Mouse (Mus musculus) forebrain, postnatal 0 days (tissue): ENCODE results near the gene Edem1. TPM values are rescaled to one million over a fixed set of nuclear protein-coding genes. Genes with fewer than 3 reads are reported as not detected.

ENCODE experiments used
- ATAC-seq: fragments of 200-750 bp; cut with Nextera tagmentation; 2 replicates; pipeline ENCODE4 v1.8.0; 2017; ENCODE audit warnings: mild to moderate bottlenecking, moderate library complexity
- DNase-seq: peaks from one replicate; pipeline ENCODE4 v3.0.0-alpha.2; 2015
- H3K27ac ChIP-seq: fragments of 300-500 bp; sonication (generic); 2 replicates; pipeline ENCODE4 v1.5.1; 2014; ENCODE audit warnings: low read depth, mild to moderate bottlenecking, antibody characterized with exemption, low read length, moderate library complexity, mixed read lengths
- H3K27me3 ChIP-seq: fragments of 300-500 bp; sonication (generic); 2 replicates; pipeline ENCODE4 v1.6.1; 2014; ENCODE audit warnings: mild to moderate bottlenecking, low read length, mixed read lengths; ENCODE audit not compliant: insufficient read depth
- H3K36me3 ChIP-seq: fragments of 300-500 bp; sonication (generic); 2 replicates; pipeline ENCODE4 v1.6.1; 2014; ENCODE audit warnings: mild to moderate bottlenecking, moderate library complexity; ENCODE audit not compliant: insufficient read depth
- H3K4me1 ChIP-seq: fragments of 300-500 bp; sonication (generic); 2 replicates; pipeline ENCODE4 v1.6.1; 2014; ENCODE audit warnings: antibody characterized with exemption; ENCODE audit not compliant: insufficient read depth
- H3K4me2 ChIP-seq: fragments of 300-500 bp; sonication (generic); 2 replicates; pipeline ENCODE4 v1.6.1; 2014; ENCODE audit warnings: low read depth, mild to moderate bottlenecking, moderate library complexity
- H3K4me3 ChIP-seq: fragments of 300-500 bp; sonication (generic); 2 replicates; pipeline ENCODE4 v1.5.1; 2014; ENCODE audit warnings: low read depth, low read length, mixed read lengths
- H3K9ac ChIP-seq: fragments of 300-500 bp; sonication (generic); 2 replicates; pipeline ENCODE4 v1.6.1; 2014; ENCODE audit warnings: mild to moderate bottlenecking
- H3K9me3 ChIP-seq: fragments of 300-500 bp; sonication (generic); 2 replicates; pipeline ENCODE4 v1.6.1; 2016; ENCODE audit warnings: low read length
- CTCF ChIP-seq: sonication (generic); IDR thresholded peaks from 2 replicates; pipeline ENCODE4 v1.5.1; 2016; ENCODE audit warnings: antibody characterized with exemption, control low read depth, low read depth
- WGBS: fragments of 180-500 bp; shearing (Covaris S2); extraction: QIAGEN DNeasy Blood & Tissue Kit; methylation state at CpG from one replicate; pipeline ENCODE4 v1.1.7; 2014; 5-methylcytosine and 5-hydroxymethylcytosine counted together
- polyA plus RNA-seq: library from polyadenylated mRNA; unstranded; fragments of >200 nt; fragmentation: Nextera tagmentation; extraction: Ambion mirVana; gene quantifications from 2 replicates; pipeline ENCODE4 v1.2.1, GENCODE M21; 2015
- total RNA-seq: library from RNA; depleted of rRNA; stranded (reverse); fragments of >200 nt; gene quantifications from 2 replicates; pipeline ENCODE4 v1.2.3, GENCODE M21; 2014

Gene Edem1
- total and polyA plus RNA-seq, 2 experiments from 2014 or later: 4.2 to 21.1 TPM

DNA sequence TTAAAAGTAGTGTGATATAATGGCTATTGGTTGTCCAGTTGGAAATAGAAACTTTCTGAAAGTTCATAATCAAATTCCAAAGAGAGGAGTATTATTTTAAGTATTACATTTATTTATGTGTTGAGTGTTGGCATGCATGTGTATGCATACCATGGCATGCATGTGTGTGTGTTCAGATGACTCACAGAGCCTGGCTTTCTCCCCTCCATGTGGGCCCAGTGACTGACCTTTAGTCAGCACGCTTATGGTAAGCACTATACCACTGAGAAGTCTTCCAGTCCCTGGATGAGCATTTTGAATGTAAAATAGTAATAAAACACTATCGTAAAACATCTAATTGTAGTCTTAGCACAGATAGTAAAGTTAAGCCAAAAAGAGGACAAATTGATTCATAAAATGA is 16.3 kb upstream of the Edem1 start:
- H3K9me3 ChIP-seq: no peaks in the 10 kb centered on the region
- H3K27me3 ChIP-seq: no peaks in the 10 kb centered on the region
- no peak for DNase-seq
- H3K9ac ChIP-seq: no peak overlapping the region
- H3K27ac ChIP-seq: no peak overlapping the region
- H3K4me1 ChIP-seq: no peaks in the 10 kb centered on the region
- peaks cover 9% of the 10 kb centered on the region for H3K36me3 ChIP-seq
- 95% methylated on average over 2 of the region's 2 CpGs for WGBS
- ATAC-seq: no peak
- no peak for TF ChIP-seq CTCF
- H3K4me3 ChIP-seq: no peak overlapping the region
- no peak overlapping the region for H3K4me2 ChIP-seq

GRCm38 (mm10) chr6:108817510-108817909 is 10.9 kb upstream of the Edem1 start:
- 74% methylated on average over 4 of the region's 4 CpGs for WGBS

DNA sequence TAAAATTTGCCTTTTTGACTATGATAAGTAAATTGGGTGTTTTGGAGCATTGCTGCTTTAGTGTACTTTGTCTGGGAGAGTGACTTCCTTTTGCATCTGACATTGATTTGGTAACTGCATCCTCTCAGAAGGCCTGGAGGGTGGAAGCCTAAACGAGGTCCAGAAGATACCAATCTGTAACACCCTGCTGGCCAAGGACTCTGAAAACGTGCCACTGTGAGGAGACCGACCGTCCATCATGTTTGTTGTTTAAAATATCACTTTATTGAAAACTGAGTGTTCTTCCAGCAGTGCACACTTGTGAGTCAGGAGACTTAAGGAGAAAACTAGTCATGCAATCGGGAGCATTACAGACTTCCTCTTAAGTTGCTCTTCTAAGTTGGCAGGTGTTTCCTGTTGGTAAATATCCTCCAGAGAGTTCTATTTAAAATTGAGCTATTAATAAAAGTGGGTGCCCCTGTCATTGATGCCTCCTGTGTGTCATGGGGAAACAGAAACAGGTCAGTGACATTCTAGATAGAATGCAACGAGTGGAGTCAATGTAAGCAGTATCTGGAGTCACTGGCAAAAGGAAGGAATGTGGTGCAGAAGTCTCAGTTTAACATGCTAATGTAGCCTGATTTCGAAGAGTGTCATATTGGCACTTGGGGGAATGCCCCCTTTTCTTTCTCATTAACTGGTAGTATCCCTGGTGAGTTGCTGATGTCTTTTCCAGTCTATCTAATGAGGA is 3.5 kb upstream of the Edem1 start:
- Histone ChIP-seq H3K4me3 (no peak overlapping the region), H3K4me1 (peaks cover 5% of the 10 kb centered on the region), H3K27ac (no peak overlapping the region), H3K27me3 (no peaks in the 10 kb centered on the region), H3K9ac (no peak overlapping the region), H3K36me3 (peaks cover 37% of the 10 kb centered on the region), H3K9me3 (no peaks in the 10 kb centered on the region), H3K4me2 (no peak overlapping the region)
- ATAC-seq: no peak
- DNase-seq: no peak
- TF ChIP-seq CTCF: no peak
- 85% methylated on average over 7 of the region's 7 CpGs for WGBS

More at GRCm38 (mm10) chr6:108817510-108817909, 10.9 kb upstream of the Edem1 start:
- Histone ChIP-seq H3K9ac (no peak overlapping the region), H3K4me1 (no peaks in the 10 kb centered on the region), H3K4me2 (no peak overlapping the region), H3K27ac (no peak overlapping the region), H3K36me3 (peaks cover 52% of the 10 kb centered on the region), H3K9me3 (no peaks in the 10 kb centered on the region), H3K27me3 (no peaks in the 10 kb centered on the region), H3K4me3 (no peak overlapping the region)
- TF ChIP-seq CTCF: no peak
- no peak for DNase-seq
- no peak for ATAC-seq

- H3K4me1 ChIP-seq: peaks cover 9% of the 10 kb centered on the region
- no peak overlapping the region for H3K9ac ChIP-seq
- H3K9me3 ChIP-seq: no peaks in the 10 kb centered on the region
- no peaks in the 10 kb centered on the region for H3K27me3 ChIP-seq
- 81% methylated on average over 3 of the region's 3 CpGs for WGBS
- DNase-seq (no peak), ATAC-seq (no peak)
- H3K27ac ChIP-seq: no peak overlapping the region
- peaks cover 30% of the 10 kb centered on the region for H3K36me3 ChIP-seq
- no peak overlapping the region for H3K4me2 ChIP-seq
- no peak for TF ChIP-seq CTCF
- no peak overlapping the region for H3K4me3 ChIP-seq
Observed at GRCm38 (mm10) chr6:108826070-108826469, 2.4 kb upstream of the Edem1 start.

- Histone ChIP-seq H3K9me3 (no peaks in the 10 kb centered on the region), H3K4me3 (no peak overlapping the region), H3K4me2 (no peak overlapping the region; the same call in 1 of the 2 replicates), H3K27ac (no peak overlapping the region), H3K27me3 (no peaks in the 10 kb centered on the region), H3K4me1 (peaks cover 13% of the 10 kb centered on the region), H3K36me3 (peaks cover 17% of the 10 kb centered on the region), H3K9ac (no peak overlapping the region)
- 16% methylated on average over 5 of the region's 5 CpGs for WGBS
- ATAC-seq: no peak
- TF ChIP-seq CTCF: no peak
- DNase-seq: peak; percentile 10
Observed at GRCm38 (mm10) chr6:108827336-108827920, 1.0 kb upstream of the Edem1 start.

DNA sequence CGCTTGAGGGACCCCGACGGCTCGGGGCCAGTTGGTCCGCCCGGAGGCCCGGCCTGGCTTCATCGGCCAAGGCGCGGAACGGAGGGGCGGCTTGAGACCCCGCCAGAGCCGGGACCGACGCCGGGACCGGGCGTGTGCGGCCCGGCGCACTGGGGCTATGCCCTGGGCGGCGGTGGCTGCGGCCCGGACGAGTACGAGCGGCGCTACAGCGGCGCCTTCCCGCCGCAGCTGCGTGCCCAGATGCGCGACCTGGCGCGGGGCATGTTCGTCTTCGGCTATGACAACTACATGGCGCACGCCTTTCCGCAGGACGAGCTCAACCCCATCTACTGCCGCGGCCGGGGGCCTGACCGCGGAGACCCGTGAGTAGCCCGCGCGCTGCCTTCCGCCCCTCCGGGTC is 431 bp downstream of the Edem1 start:
- H3K4me1 ChIP-seq: peaks cover 13% of the 10 kb centered on the region
- no peak for DNase-seq
- H3K36me3 ChIP-seq: peaks cover 4% of the 10 kb centered on the region; the same call in 1 of the 2 replicates
- peak overlapping the region; percentile 85 for H3K4me2 ChIP-seq
- peak overlapping the region; percentile 84 for H3K9ac ChIP-seq
- under 1% methylated on average over 40 of the region's 56 CpGs for WGBS
- no peaks in the 10 kb centered on the region for H3K27me3 ChIP-seq
- peak overlapping the region; percentile 77 for H3K27ac ChIP-seq
- peak; percentile 53 for ATAC-seq
- TF ChIP-seq CTCF: no peak
- no peaks in the 10 kb centered on the region for H3K9me3 ChIP-seq
- peak overlapping the region; percentile 84 for H3K4me3 ChIP-seq
